Mouse (Mus musculus) embryonic facial prominence, embryonic 10.5 days (tissue): Measurements from ENCODE around the gene Ppp4c. TPM values are rescaled to one million over a fixed set of nuclear protein-coding genes. Genes with fewer than 3 reads are reported as not detected.

Source experiments
- DNase-seq: peaks from one replicate; pipeline ENCODE4 v3.0.0-alpha.2; 2017; ENCODE audit warnings: low spot score
- H3K27ac ChIP-seq: fragments of 300-500 bp; sonication (generic); replicated peaks from 2 replicates; pipeline ENCODE4 v1.5.1; 2016; ENCODE audit warnings: mild to moderate bottlenecking
- H3K27me3 ChIP-seq: fragments of 300-500 bp; sonication (generic); replicated peaks from 2 replicates; pipeline ENCODE4 v1.6.1; 2016; ENCODE audit warnings: low read depth, mild to moderate bottlenecking; ENCODE audit not compliant: poor library complexity, severe bottlenecking
- H3K36me3 ChIP-seq: fragments of 300-500 bp; sonication (generic); replicated peaks from 2 replicates; pipeline ENCODE4 v1.6.1; 2016; ENCODE audit warnings: mild to moderate bottlenecking, moderate library complexity
- H3K4me1 ChIP-seq: fragments of 300-500 bp; sonication (generic); 2 replicates; pipeline ENCODE4 v1.6.1; 2016
- H3K4me3 ChIP-seq: fragments of 300-500 bp; sonication (generic); 2 replicates; pipeline ENCODE4 v1.5.1; 2016; ENCODE audit warnings: mild to moderate bottlenecking, moderate library complexity
- H3K9me3 ChIP-seq: fragments of 300-500 bp; sonication (generic); 2 replicates; pipeline ENCODE4 v1.6.1; 2016; ENCODE audit warnings: mild to moderate bottlenecking
- WGBS: fragments of 180-500 bp; shearing (Covaris S2); methylation state at CpG from one replicate; pipeline ENCODE4 v1.1.7; 2016; 5-methylcytosine and 5-hydroxymethylcytosine counted together
- polyA plus RNA-seq: library from polyadenylated mRNA; unstranded; fragments of >200 nt; fragmentation: Nextera tagmentation; extraction: Ambion mirVana; gene quantifications from 2 replicates; pipeline ENCODE4 v1.2.1, GENCODE M21; 2016

Ppp4c gene
- polyA plus RNA-seq, 1 experiment from 2014 or later, result 390 TPM

GRCm38 (mm10) chr7:126816494-126816893, 24.2 kb upstream of the Ppp4c start:
- 93% methylated on average over 8 of the region's 8 CpGs for WGBS
- DNase-seq, result no peak
- H3K9me3 ChIP-seq, result no peaks in the 10 kb centered on the region
- H3K27me3 ChIP-seq, result 0 out of 2 replicates have a peak, but pooled peaks cover 5% of the 10 kb centered on the region
- no peak overlapping the region for H3K27ac ChIP-seq
- no peaks in the 10 kb centered on the region for H3K36me3 ChIP-seq
- peaks cover 7% of the 10 kb centered on the region; the same call in 1 of the 2 replicates for H3K4me1 ChIP-seq
- no peak overlapping the region for H3K4me3 ChIP-seq

DNA sequence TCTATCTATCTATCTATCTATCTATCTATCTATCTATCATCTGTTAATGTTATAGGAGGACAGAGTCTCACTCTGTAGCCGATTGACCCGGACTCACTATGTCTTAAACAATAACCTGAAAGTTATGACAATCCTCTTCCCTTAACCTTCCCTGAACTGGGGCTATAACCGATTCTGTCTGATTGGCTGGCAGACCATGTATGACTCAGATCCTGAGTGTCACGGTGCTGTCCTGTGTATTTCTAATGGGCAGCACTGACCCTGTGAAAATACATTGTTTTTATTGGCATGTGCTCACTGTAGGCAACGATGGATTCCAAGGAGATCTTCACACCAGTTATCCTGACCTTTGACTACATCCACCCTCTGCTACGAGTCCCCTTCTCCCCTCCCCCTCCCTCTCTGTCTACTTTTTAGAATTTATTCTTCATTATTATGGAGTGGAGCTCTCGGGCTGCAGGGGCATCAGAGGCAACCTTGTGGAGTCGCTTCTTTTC, 23.5 kb upstream of the Ppp4c start:
- H3K9me3 ChIP-seq, result no peaks in the 10 kb centered on the region
- WGBS, result 74% methylated on average over 8 of the region's 8 CpGs
- 0 out of 2 replicates have a peak, but pooled peaks cover 5% of the 10 kb centered on the region for H3K27me3 ChIP-seq
- no peak overlapping the region for H3K4me3 ChIP-seq
- peaks cover 7% of the 10 kb centered on the region; the same call in 1 of the 2 replicates for H3K4me1 ChIP-seq
- no peaks in the 10 kb centered on the region for H3K36me3 ChIP-seq
- DNase-seq, result no peak
- H3K27ac ChIP-seq, result no peak overlapping the region

DNA sequence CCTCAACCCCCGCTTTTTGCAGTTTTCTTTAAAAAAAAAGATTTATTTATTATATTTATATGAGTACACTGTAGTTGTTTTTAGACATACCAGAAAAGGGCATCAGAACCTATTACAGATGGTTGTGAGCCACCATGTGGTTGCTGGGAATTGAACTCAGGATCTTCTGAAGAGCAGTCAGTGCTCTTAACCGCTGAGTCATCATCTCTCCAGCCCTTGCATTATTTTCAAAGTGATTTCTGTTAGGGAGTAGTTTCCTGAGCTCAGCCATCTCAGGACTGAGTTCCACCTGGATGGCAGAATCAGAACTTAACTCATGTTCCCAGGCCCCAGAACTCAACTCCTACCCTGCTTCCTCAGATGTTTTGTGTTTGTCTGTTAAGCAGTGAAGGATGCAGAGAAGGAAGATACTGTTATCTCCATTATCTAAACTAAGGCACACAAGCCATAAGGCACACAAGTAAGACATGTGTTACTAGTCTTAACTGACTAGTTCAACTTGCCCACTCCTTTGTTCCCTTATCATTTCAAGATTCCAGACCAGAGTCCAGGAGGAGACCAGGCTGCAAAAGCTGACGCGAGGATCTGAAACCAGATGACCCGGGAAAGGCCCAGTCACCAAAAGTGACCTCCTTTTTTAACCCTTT, 17.6 kb upstream of the Ppp4c start:
- peak overlapping the region; percentile 83 for H3K4me3 ChIP-seq
- H3K27me3 ChIP-seq, result 0 out of 2 replicates have a peak, but pooled peaks cover 5% of the 10 kb centered on the region
- WGBS, result 64% methylated on average over 5 of the region's 5 CpGs
- no peak for DNase-seq
- peaks cover 27% of the 10 kb centered on the region for H3K36me3 ChIP-seq
- peak overlapping the region; percentile 91 for H3K27ac ChIP-seq
- H3K9me3 ChIP-seq, result no peaks in the 10 kb centered on the region
- peaks cover 34% of the 10 kb centered on the region for H3K4me1 ChIP-seq

GRCm38 (mm10) chr7:126808703-126809455, 16.6 kb upstream of the Ppp4c start:
- peaks cover 37% of the 10 kb centered on the region for H3K36me3 ChIP-seq
- 0 out of 2 replicates have a peak, but pooled peaks cover 5% of the 10 kb centered on the region for H3K27me3 ChIP-seq
- H3K27ac ChIP-seq, result peak overlapping the region; percentile 91
- peak overlapping the region; percentile 83 for H3K4me3 ChIP-seq
- WGBS, result under 1% methylated on average over 43 of the region's 43 CpGs
- H3K9me3 ChIP-seq, result no peaks in the 10 kb centered on the region
- peak; percentile 91 for DNase-seq
- peaks cover 31% of the 10 kb centered on the region for H3K4me1 ChIP-seq

GRCm38 (mm10) chr7:126807405-126807804, 15.1 kb upstream of the Ppp4c start:
- H3K4me1 ChIP-seq, result peaks cover 27% of the 10 kb centered on the region
- peak overlapping the region; percentile 91 for H3K27ac ChIP-seq
- H3K4me3 ChIP-seq, result peak overlapping the region; percentile 83
- DNase-seq, result no peak
- WGBS, result 73% methylated on average over 4 of the region's 4 CpGs
- no peaks in the 10 kb centered on the region for H3K9me3 ChIP-seq
- no peaks in the 10 kb centered on the region for H3K27me3 ChIP-seq
- peaks cover 52% of the 10 kb centered on the region for H3K36me3 ChIP-seq

DNA sequence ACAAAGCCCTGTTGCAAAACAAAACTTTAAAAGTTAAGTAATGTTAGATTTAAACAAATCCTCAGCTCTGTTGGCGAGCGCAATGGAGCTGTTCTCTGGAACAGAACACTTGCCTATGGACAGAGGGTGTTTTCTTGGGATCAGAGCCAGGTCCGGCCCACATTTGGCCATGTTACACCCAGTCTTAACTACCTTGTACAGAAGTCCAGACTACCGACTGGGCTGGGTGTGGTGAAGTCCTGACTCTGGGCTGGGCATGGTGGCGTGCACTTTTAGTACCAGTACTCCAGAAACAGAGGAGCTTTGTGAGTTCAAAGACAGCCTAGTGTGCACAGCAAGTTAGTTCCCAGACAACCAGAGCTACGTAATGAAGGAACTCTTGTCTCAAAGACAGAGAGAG, 14.7 kb upstream of the Ppp4c start:
- H3K4me3 ChIP-seq, result no peak overlapping the region; the same call in 1 of the 2 replicates

DNA sequence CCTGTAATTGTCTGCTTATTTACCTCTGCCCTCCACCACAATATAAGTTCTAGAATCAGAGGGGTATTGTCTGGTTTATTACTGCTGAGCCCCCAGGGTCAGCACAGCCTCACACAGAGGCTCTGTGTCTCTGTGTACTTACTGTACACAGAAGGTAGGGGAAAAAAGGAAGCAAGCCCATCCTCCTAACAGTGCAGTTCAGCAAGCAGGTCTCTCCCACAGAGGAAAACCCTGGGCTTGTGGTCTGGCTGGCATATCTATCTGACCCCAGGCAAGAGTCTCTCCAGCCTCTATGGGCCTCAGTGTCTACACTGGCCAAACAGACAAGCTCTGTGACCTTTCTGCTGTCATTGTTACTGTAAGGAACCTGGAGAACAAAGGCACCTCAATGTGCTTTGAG, 11.5 kb upstream of the Ppp4c start:
- no peak for DNase-seq
- Histone ChIP-seq H3K4me1 (peaks cover 35% of the 10 kb centered on the region), H3K9me3 (no peaks in the 10 kb centered on the region), H3K27ac (no peak overlapping the region), H3K27me3 (no peaks in the 10 kb centered on the region), H3K36me3 (peaks cover 68% of the 10 kb centered on the region), H3K4me3 (no peak overlapping the region)

More for the DNA sequence above, 14.7 kb upstream of the Ppp4c start:
- H3K4me1 ChIP-seq, result peaks cover 27% of the 10 kb centered on the region
- H3K9me3 ChIP-seq, result no peaks in the 10 kb centered on the region
- H3K27me3 ChIP-seq, result no peaks in the 10 kb centered on the region
- peaks cover 56% of the 10 kb centered on the region for H3K36me3 ChIP-seq
- 90% methylated on average over 6 of the region's 6 CpGs for WGBS
- no peak for DNase-seq
- H3K27ac ChIP-seq, result no peak overlapping the region

DNA sequence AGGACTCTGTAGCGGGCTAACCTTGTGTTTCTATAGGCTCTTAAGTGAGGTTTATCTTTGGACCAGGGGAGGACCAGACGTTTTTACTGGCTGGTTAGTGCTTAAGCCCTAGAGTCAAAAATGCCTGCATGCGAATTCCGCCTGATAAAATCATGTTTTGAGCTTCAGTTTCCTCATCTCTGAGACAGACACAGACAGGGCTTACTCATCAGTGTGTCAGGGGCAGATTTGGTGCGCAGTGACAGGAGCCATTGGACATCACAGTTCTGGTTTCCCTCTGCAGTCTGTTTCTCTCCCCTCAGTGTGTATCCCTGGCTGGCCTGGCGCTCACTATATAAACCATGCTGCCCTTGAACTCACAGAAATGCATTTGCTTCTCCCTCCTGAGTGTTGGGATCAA, 10.9 kb upstream of the Ppp4c start:
- H3K4me3 ChIP-seq, result no peak overlapping the region
- no peak for DNase-seq
- peaks cover 31% of the 10 kb centered on the region for H3K4me1 ChIP-seq
- no peak overlapping the region for H3K27ac ChIP-seq
- H3K27me3 ChIP-seq, result no peaks in the 10 kb centered on the region
- no peaks in the 10 kb centered on the region for H3K9me3 ChIP-seq
- H3K36me3 ChIP-seq, result peaks cover 68% of the 10 kb centered on the region
- 89% methylated on average over 6 of the region's 6 CpGs for WGBS

- Histone ChIP-seq H3K4me3 (no peak overlapping the region), H3K27ac (no peak overlapping the region; the same call in 1 of the 2 replicates), H3K27me3 (no peaks in the 10 kb centered on the region), H3K9me3 (no peaks in the 10 kb centered on the region), H3K36me3 (peaks cover 70% of the 10 kb centered on the region), H3K4me1 (peaks cover 31% of the 10 kb centered on the region)
- DNase-seq, result no peak
- WGBS, result 90% methylated on average over 11 of the region's 11 CpGs
Observed at GRCm38 (mm10) chr7:126802134-126802889, 10.0 kb upstream of the Ppp4c start.

DNA sequence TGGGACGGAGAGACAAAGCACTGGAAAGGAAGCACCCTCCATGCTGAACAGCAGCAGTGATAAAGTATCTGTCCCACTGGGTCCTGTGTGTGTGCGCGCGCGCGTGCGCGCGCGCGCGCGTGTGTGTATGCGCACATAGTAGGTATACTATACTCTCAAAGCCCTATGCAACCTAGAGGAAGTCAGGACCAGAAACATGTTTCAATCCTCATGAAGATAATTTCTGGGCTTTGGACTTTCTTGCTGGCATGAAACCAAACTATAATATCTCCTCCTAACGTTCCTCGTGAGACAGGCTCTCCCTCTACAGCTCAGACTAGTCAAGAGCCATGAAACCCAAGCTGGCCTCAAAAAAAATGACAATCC, 8.7 kb upstream of the Ppp4c start:
- Histone ChIP-seq H3K9me3 (no peaks in the 10 kb centered on the region), H3K36me3 (peaks cover 70% of the 10 kb centered on the region), H3K27me3 (no peaks in the 10 kb centered on the region), H3K4me1 (peaks cover 39% of the 10 kb centered on the region), H3K4me3 (peak overlapping the region; percentile 93; the same call in 1 of the 2 replicates), H3K27ac (peak overlapping the region; percentile 97)
- 97% methylated on average over 16 of the region's 16 CpGs for WGBS
- no peak for DNase-seq

- no peak for DNase-seq
- H3K27me3 ChIP-seq, result no peaks in the 10 kb centered on the region
- WGBS, result 56% methylated on average over 5 of the region's 5 CpGs
- H3K4me1 ChIP-seq, result peaks cover 43% of the 10 kb centered on the region
- H3K4me3 ChIP-seq, result peak overlapping the region; percentile 93
- peaks cover 72% of the 10 kb centered on the region for H3K36me3 ChIP-seq
- H3K9me3 ChIP-seq, result no peaks in the 10 kb centered on the region
- H3K27ac ChIP-seq, result peak overlapping the region; percentile 97
Observed at GRCm38 (mm10) chr7:126800269-126801056, 8.2 kb upstream of the Ppp4c start.
